Mouse (Mus musculus) right cerebral cortex, adult 2 months (tissue): ENCODE results near the gene Slc2a5.

Experiments
- DNase-seq, 2 experiments: peaks; one replicate each; pipeline ENCODE4 v3.0.0; 2021 to 2022; ENCODE audit warnings: low spot score in 2 of 2

The Slc2a5 gene

GRCm38 (mm10) chr4:150119055-150119454, at the start of gene Slc2a5:
Gene Slc2a5 (plus strand): TSS chr4:150119283.
- DNase-seq = no peak

DNA sequence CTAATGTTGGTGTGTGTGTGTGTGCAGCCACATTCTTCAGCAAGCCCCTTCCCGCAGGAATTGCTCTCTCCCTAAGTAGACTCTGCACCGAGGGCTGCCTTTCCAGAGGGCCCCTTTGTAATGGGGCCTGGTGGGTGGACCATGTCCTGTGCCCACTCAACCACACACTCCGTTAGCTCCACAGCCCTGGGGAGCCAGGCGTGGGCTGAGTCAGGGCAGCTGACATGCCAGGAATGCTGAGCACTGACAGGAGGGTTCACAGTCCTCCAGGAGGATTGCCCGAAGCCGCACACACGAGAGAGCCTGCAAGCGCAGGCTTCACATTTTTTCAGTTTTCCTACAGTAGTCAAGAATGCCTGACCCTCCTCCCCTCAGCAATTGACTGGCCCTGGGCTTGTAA, 48.9 kb upstream of the Slc2a5 start:
- no peak for DNase-seq

- DNase-seq = no peak
Observed at GRCm38 (mm10) chr4:150072416-150073101, 46.5 kb upstream of the Slc2a5 start.

GRCm38 (mm10) chr4:150073102-150073473, 46.0 kb upstream of the Slc2a5 start:
- no peak for DNase-seq

DNA sequence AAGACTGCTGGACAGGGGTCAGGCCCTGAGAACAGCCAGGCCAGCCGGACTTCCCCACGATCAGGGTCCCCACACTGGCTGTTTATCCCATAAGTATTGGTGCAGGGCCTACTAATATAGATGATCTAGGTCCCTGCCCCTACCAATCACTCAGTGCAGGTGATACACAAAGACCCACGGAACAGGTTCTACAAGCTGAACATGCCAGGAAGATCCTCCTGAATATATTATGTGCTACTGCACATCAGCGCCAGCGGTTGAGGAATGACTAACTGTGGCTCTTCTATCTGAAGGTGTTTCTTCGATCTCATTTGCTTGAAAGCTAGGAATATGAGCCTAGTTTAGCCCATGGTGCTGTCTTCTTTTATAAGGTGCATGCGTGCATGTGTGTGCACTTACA, 43.7 kb upstream of the Slc2a5 start:
- no peak for DNase-seq

DNA sequence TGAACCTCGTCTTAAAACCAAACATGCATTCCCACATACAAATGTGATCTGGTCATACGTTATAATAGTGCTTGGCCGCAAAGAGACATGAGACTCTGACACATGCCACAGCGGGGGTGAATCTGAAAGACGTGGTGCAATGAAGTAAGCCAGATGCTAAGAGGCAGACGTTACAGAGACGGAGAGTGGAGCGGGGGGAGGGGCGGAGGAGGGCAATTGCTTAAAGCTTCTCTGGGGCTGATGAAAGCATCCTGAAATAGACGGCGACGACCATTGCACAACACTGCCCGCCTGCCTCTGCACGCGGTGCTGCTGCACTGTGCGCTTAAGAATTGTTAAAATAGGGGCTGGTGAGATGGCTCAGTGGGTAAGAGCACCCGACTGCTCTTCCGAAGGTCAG, 42.9 kb upstream of the Slc2a5 start:
- no peak for DNase-seq

- DNase-seq = no peak
Observed at GRCm38 (mm10) chr4:150078646-150079045, 40.4 kb upstream of the Slc2a5 start.

GRCm38 (mm10) chr4:150079244-150079643, 39.8 kb upstream of the Slc2a5 start:
- no peak for DNase-seq

DNA sequence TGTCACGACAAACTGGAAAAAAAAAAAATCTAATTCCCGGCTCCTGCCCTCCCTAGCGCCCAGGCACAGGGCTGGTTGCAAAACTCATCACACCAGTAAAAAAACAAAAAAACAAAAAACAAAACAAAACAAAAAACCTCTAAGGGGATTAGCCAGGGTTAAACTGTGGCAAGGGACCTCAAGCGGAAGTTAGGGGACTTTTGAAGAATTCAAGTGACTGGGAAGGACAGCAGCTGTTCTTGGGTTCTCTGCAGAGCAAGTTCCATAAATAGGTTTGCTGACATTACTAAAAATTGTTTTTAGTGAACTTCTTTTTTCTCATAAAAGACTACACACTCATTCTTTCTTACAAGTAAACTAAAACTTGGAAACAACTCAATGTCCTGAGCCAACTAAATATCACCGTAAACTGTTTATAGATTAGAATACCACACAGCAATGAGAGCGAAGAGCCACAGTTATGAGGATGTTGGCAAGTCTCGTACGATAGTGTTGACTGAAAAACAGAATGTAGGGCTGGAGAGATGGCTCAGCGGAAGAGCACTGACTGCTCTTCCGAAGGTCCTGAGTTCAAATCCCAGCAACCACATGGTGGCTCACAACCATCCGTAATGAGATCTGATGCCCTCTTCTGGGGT, 38.6 kb upstream of the Slc2a5 start:
- no peak for DNase-seq

GRCm38 (mm10) chr4:150085366-150085765, 33.7 kb upstream of the Slc2a5 start:
- DNase-seq = no peak

DNA sequence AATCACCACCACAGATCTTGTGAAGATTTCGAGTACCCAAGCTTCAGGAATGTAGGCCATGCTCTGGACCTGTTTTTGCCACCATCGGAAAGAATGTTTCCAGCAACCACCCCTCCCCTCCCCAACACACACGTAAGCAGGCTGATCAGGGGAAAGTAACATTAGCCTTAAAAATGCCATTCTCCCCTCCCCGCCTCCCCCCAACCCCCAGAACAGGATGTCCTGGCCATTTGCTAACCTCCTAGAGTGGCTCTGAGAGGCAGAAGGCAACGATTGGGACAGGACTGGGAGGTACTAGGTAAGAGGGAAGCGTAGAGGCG, 32.3 kb upstream of the Slc2a5 start:
- no peak for DNase-seq

DNA sequence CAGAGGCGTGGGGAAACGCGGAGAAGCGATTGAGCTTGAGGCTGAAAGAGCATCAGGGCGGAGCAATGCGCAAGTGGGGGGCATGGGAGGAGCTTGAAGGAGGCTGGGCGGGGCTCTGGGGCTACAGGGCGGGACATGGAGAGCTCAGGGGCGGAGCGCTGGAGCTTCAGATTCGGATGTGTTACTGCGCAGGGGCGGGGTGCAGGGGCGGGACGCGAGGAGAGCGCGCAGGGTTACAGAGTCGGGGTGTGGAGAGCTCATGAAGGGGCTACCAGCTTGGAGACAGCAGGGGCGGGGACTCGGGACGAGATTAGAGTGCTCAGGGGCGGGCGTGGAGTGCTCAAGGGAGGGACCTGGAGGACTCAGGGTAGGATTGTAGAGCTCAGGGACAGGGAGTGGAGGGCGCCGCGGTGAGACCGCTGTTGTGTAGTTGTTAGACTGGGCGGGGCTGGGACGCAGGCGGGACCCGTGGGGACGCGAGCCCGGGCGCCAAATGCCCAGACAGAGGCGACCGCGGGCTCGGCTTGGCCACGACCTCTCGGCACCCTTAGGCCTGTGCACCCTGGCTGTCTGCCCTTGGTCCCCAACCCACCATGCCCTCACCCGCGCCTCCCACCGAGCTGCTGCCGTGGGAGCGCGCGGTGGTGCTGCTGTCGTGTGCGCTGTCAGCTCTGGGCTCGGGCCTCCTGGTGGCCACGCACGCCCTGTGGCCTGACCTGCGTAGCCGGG, 31.8 kb upstream of the Slc2a5 start, which contains the start of gene Gpr157:
Gene Gpr157, plus strand, starts transcription at position 205 of the 729 bp plus-strand sequence.
- DNase-seq = peak; percentile 85 to 86

DNA sequence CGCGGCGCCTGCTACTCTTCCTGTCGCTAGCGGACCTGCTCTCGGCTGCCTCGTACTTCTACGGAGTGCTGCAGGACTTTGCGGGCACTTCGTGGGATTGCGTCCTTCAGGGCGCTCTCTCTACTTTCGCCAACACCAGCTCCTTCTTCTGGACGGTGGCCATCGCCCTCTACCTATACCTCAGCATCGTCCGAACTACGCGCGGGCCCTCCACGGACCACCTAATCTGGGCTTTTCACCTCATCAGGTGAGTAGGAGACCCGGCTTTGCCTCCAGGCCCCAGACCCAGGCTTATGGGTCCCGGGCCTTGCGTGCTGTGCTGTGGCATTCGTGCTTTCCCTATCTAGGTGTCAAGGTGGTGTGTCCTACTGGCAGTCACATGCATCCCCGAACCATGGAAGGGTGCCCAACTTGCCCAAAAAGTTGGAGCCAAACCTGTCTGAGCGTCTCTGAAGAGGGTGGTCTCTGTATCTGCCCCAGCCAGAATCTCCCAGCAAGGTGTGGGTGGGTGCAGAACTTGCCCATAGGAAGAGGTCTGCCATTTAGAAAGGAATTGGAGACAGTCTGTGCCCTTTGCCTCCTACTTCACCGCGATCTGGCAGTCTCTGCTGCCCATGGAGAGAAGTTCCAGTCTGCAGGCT, 31.1 kb upstream of the Slc2a5 start:
- DNase-seq = no peak

- no peak for DNase-seq
Observed at GRCm38 (mm10) chr4:150089121-150089520, 30.0 kb upstream of the Slc2a5 start.

- no peak for DNase-seq
Observed at GRCm38 (mm10) chr4:150091887-150092582, 27.0 kb upstream of the Slc2a5 start.

DNA sequence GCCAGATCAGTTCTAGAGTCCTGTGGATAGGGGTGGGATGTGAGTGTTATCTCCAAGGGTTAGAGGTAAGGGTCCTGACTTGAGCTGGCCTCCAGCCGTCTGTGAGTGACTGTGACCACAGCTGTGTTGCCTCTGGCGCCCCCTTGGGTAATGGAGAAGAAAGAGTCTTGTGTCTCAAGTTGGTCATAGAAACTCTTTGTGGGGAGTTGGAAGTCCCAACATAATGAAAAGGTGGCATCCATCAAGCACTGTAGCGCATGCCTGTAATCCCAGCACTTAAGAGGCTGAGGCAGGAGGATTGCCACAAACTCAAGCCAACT, 26.5 kb upstream of the Slc2a5 start:
- no peak for DNase-seq

GRCm38 (mm10) chr4:150093560-150094462, 25.3 kb upstream of the Slc2a5 start:
- no peak for DNase-seq

GRCm38 (mm10) chr4:150094463-150094789, 24.7 kb upstream of the Slc2a5 start:
- no peak for DNase-seq

GRCm38 (mm10) chr4:150096309-150096708, 22.8 kb upstream of the Slc2a5 start:
- DNase-seq = no peak

DNA sequence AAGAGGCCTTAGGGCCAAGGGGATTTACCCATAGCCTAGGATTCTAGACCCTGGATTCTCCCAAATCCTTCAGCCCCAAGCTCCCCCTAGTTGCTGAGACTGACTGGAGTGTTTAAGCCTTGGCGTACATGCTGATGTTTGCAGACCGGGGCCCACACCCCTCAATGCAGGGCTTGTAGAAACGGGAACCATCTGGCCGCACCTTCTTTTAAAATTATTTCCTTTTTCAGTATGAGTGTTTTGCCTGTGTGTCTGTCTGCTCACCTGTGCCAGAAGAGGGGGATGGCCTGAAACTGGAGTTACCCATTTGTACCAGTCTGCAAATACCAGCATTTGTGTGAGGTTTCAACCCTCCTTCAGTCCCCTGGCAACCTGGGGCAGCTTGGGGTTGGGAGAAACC, 21.2 kb upstream of the Slc2a5 start:
- DNase-seq = no peak

- peak; percentile 62 to 71 for DNase-seq
Observed at GRCm38 (mm10) chr4:150098880-150099279, 20.2 kb upstream of the Slc2a5 start.
